ENCODE assay signal across 14 mouse cellular contexts in the genomic region with DNA sequence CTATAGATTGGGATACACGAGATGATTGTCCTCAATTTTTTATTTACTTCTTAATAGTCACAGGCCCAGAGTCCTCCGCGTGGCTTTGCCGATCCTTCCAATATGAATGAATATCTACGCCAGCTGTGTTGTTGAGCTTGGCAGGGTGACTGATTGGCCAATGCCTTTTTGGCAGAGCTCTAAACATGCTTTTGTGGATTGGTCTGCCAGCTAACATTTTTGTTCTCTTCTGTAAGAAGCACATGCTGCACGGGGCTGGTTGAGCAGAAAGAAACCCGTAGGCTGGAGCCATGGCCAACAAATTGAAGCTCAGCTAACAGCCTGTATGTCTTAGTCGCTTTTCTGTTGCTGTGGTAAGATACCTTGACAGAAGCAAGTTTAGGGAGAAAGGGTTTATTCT. TPM values are rescaled to one million over a fixed set of nuclear protein-coding genes. Genes with fewer than 3 reads are reported as not detected.
DNase-seq lines count a peak whose midpoint lies in the region; ATAC-seq and TF ChIP-seq lines count a peak whose summit lies in the region.
"Had no signal": no experiment of that assay in that cellular context is flagged by ENCODE, and none has a peak within 500 bp of the region (broad histone marks: within the 10 kb centered on the region; RNA-seq: fewer than 3 reads in every experiment).

No protein-coding gene starts in this region.

- H3K9ac ChIP-seq in lung, embryonic 14.5 days, result no peak overlapping the region
- H3K9ac ChIP-seq in intestine, postnatal 0 days (ENCODE audit: low read depth, low read length), result no peak overlapping the region
- H3K9ac ChIP-seq: embryonic facial prominence, embryonic 12.5 days; hindbrain, embryonic 15.5 days; liver, embryonic 12.5 days had no signal

- no peak overlapping the region for H3K4me3 ChIP-seq in heart, embryonic 10.5 days
- H3K4me3 ChIP-seq in lung, embryonic 14.5 days (ENCODE audit: low read depth, low read length), result no peak overlapping the region
- no peak overlapping the region for H3K4me3 ChIP-seq in intestine, postnatal 0 days (ENCODE audit: low read depth, low read length)
- H3K4me3 ChIP-seq: embryonic facial prominence, embryonic 12.5 days; hindbrain, embryonic 15.5 days; liver, embryonic 12.5 days had no signal

- H3K4me2 ChIP-seq in lung, embryonic 14.5 days, result no peak overlapping the region
- no peak overlapping the region for H3K4me2 ChIP-seq in intestine, postnatal 0 days (replicated peaks; ENCODE audit: low read depth)
- H3K4me2 ChIP-seq: embryonic facial prominence, embryonic 12.5 days; hindbrain, embryonic 15.5 days; liver, embryonic 12.5 days had no signal

- 89% methylated on average over 8 of the region's 8 CpGs for WGBS in heart, embryonic 10.5 days
- WGBS in lung, embryonic 14.5 days, result 70% methylated on average over 8 of the region's 8 CpGs
- 79% methylated on average over 8 of the region's 8 CpGs for WGBS in intestine, postnatal 0 days

- no peak overlapping the region for H3K27ac ChIP-seq in heart, embryonic 10.5 days
- H3K27ac ChIP-seq in lung, embryonic 14.5 days (ENCODE audit: low read depth), result no peak overlapping the region
- H3K27ac ChIP-seq in intestine, postnatal 0 days (ENCODE audit: low read depth, low read length), result no peak overlapping the region
- H3K27ac ChIP-seq: embryonic facial prominence, embryonic 12.5 days; hindbrain, embryonic 15.5 days; liver, embryonic 12.5 days had no signal

- TF ChIP-seq POLR2A in brain, embryonic 14.5 days (IDR thresholded peaks at IDR 0.05; ENCODE audit: borderline replicate concordance, extremely low read depth, insufficient read depth, insufficient read length, poor library complexity, severe bottlenecking), result no peak

- H3K4me1 ChIP-seq in heart, embryonic 10.5 days, result 0 out of 2 replicates have a peak, but pooled peaks cover 3% of the 10 kb centered on the region
- H3K4me1 ChIP-seq in lung, embryonic 14.5 days (ENCODE audit: insufficient read depth), result no peaks in the 10 kb centered on the region
- H3K4me1 ChIP-seq in intestine, postnatal 0 days (replicated peaks; ENCODE audit: control insufficient read depth, insufficient read depth, low read length), result 0 out of 2 replicates have a peak, but pooled peaks cover 3% of the 10 kb centered on the region
- H3K4me1 ChIP-seq: embryonic facial prominence, embryonic 12.5 days; hindbrain, embryonic 15.5 days had no signal

- peak; percentile 77 to 83 for DNase-seq in heart, adult 18-20 months
- DNase-seq in heart, embryonic 10.5 days (ENCODE audit: low spot score), result no peak
- peak; percentile 16 for DNase-seq in brain, embryonic 14.5 days (ENCODE audit: low read depth)
- peak; percentile 25 for DNase-seq in gastrocnemius, postnatal 10 days
- peak; percentile 53 for DNase-seq in lung, embryonic 14.5 days
- no peak for DNase-seq in kidney, postnatal 4 days
- no peak for DNase-seq in liver
- DNase-seq: cerebellum, adult 9-11 months; thymus, adult 18-20 months had no signal

- H3K27me3 ChIP-seq in heart, embryonic 10.5 days (ENCODE audit: insufficient read depth, poor library complexity, severe bottlenecking), result no peaks in the 10 kb centered on the region
- no peaks in the 10 kb centered on the region for H3K27me3 ChIP-seq in lung, embryonic 14.5 days (ENCODE audit: insufficient read depth, low read length)
- no peaks in the 10 kb centered on the region for H3K27me3 ChIP-seq in intestine, postnatal 0 days (replicated peaks; ENCODE audit: control insufficient read depth, insufficient read depth, low read length)
- H3K27me3 ChIP-seq: CH12.LX; embryonic facial prominence, embryonic 12.5 days; hindbrain, embryonic 15.5 days; liver, embryonic 12.5 days had no signal

- H3K36me3 ChIP-seq in heart, embryonic 10.5 days, result no peaks in the 10 kb centered on the region
- H3K36me3 ChIP-seq in lung, embryonic 14.5 days (ENCODE audit: insufficient read depth), result no peaks in the 10 kb centered on the region
- no peaks in the 10 kb centered on the region for H3K36me3 ChIP-seq in intestine, postnatal 0 days (ENCODE audit: control insufficient read depth, insufficient read depth)
- H3K36me3 ChIP-seq: embryonic facial prominence, embryonic 12.5 days; hindbrain, embryonic 15.5 days; liver, embryonic 12.5 days had no signal

- ATAC-seq in lung, embryonic 14.5 days (ENCODE audit: insufficient read depth), result no peak; the same call in 1 of the 2 replicates
- no peak for ATAC-seq in intestine, postnatal 0 days
- ATAC-seq: liver, embryonic 12.5 days had no signal

- no peaks in the 10 kb centered on the region for H3K9me3 ChIP-seq in heart, embryonic 10.5 days
- no peaks in the 10 kb centered on the region for H3K9me3 ChIP-seq in lung, embryonic 14.5 days (ENCODE audit: low read depth, low read length)
- H3K9me3 ChIP-seq in intestine, postnatal 0 days (ENCODE audit: control insufficient read depth), result no peaks in the 10 kb centered on the region
- H3K9me3 ChIP-seq: hindbrain, embryonic 15.5 days; liver, embryonic 12.5 days had no signal

- TF ChIP-seq CTCF in brain, embryonic 14.5 days (IDR thresholded peaks at IDR 0.05; ENCODE audit: borderline replicate concordance, extremely low read depth, insufficient read depth, insufficient read length), result no peak
- no peak for TF ChIP-seq CTCF in lung, embryonic 14.5 days (IDR thresholded peaks at IDR 0.05; ENCODE audit: low read depth)
- no peak for TF ChIP-seq CTCF in intestine, postnatal 0 days (IDR thresholded peaks at IDR 0.05; ENCODE audit: low read depth)

RNA-seq across cellular contexts. Expression of a gene that starts 20.2 kb away (rescaled TPM):
- 1,000 to 10,000 TPM; 1,275 to 1,335 TPM for total RNA-seq in heart, adult 18-20 months (2021)
- polyA plus RNA-seq in heart, embryonic 10.5 days (2016; fragmentation: Nextera tagmentation; extraction: Ambion mirVana), result 381 and 511 TPM in 2 replicates
- polyA plus RNA-seq in brain, embryonic 14.5 days (2012; rRNA removed), result 149 and 173 TPM in 2 replicates
- 100 to 1,000 TPM; 344 to 438 TPM for total RNA-seq in gastrocnemius, postnatal 10 days (2021)
- polyA plus RNA-seq in lung, embryonic 14.5 days (2014; fragmentation: Nextera tagmentation; extraction: Ambion mirVana), result 200 and 216 TPM in 2 replicates
- 519 and 553 TPM in 2 replicates for polyA plus RNA-seq in intestine, postnatal 0 days (2015; fragmentation: Nextera tagmentation; extraction: Ambion mirVana)

Comparison
In these comparisons a context has a peak if more than half of its experiments do, and no peak if none do; other contexts are left out.
1. DNase-seq: peak in heart, adult 18-20 months (2 of 2), brain, embryonic 14.5 days (single experiment), gastrocnemius, postnatal 10 days (single experiment) and lung, embryonic 14.5 days (single experiment); none in heart, embryonic 10.5 days (single experiment), kidney, postnatal 4 days (0 of 2) and liver (single experiment).